Mouse (Mus musculus) embryonic fibroblast, embryonic 13.5 days (primary cell): ENCODE measurements around the gene Snx15. TPM values are rescaled to one million over a fixed set of nuclear protein-coding genes. Genes with fewer than 3 reads are reported as not detected.

ENCODE experiments used
- H3K27ac ChIP-seq: 2 replicates; pipeline ENCODE4 v1.5.1; 2012; ENCODE audit warnings: low read length, control low read depth, inconsistent platforms; ENCODE audit not compliant: insufficient read depth
- H3K4me1 ChIP-seq: 2 replicates; pipeline ENCODE4 v1.6.1; 2011; ENCODE audit warnings: low read length; ENCODE audit not compliant: control insufficient read depth, insufficient read depth
- H3K4me3 ChIP-seq: 2 replicates; pipeline ENCODE4 v1.5.1; 2011; ENCODE audit warnings: mild to moderate bottlenecking, control low read depth, low read length; ENCODE audit not compliant: insufficient read depth
- CTCF ChIP-seq: IDR thresholded peaks from 2 replicates; pipeline ENCODE4 v1.5.1; 2011; ENCODE audit warnings: mild to moderate bottlenecking, control low read depth, low read length, moderate library complexity, borderline replicate concordance; ENCODE audit not compliant: insufficient read depth
- POLR2A ChIP-seq: IDR thresholded peaks from 2 replicates; pipeline ENCODE4 v1.6.1; 2011; ENCODE audit warnings: low read depth, mild to moderate bottlenecking, control low read depth, low read length, moderate library complexity
- polyA plus RNA-seq: library from polyadenylated mRNA; stranded (reverse); fragments of >200 nt; gene quantifications from 2 replicates; pipeline ENCODE4 v1.2.4, GENCODE M21; 2011; ENCODE audit warnings: low read depth; ENCODE audit not compliant: missing spikeins, insufficient read length

Gene Snx15
- polyA plus RNA-seq, 1 experiment = 22.6 TPM

- H3K4me1 ChIP-seq = no peaks in the 10 kb centered on the region
- no peak for TF ChIP-seq CTCF
- no peak for TF ChIP-seq POLR2A
- no peak overlapping the region for H3K27ac ChIP-seq
- H3K4me3 ChIP-seq = no peak overlapping the region
Measured at GRCm38 (mm10) chr19:6123330-6123729, 4.8 kb downstream of the Snx15 start.

GRCm38 (mm10) chr19:6121761-6122160, 6.3 kb downstream of the Snx15 start:
- no peak overlapping the region for H3K4me3 ChIP-seq
- no peaks in the 10 kb centered on the region for H3K4me1 ChIP-seq
- TF ChIP-seq CTCF (no peak), POLR2A (no peak)
- no peak overlapping the region for H3K27ac ChIP-seq

GRCm38 (mm10) chr19:6118677-6119185, 9.4 kb downstream of the Snx15 start:
- Histone ChIP-seq H3K4me3 (peak overlapping the region; percentile 51), H3K27ac (peak overlapping the region; percentile 99), H3K4me1 (no peaks in the 10 kb centered on the region)
- peak; percentile 62; the same call in 1 of the 2 replicates for TF ChIP-seq POLR2A
- no peak for TF ChIP-seq CTCF

GRCm38 (mm10) chr19:6117986-6118676, 10.0 kb downstream of the Snx15 start, which contains the start of gene Sac3d1:
Gene Sac3d1, minus strand, starts transcription at chr19:6118650.
- peak within 1 kb of the TSS; percentile 99 for H3K27ac ChIP-seq
- peak within 1 kb of the TSS; percentile 88 for H3K4me3 ChIP-seq
- H3K4me1 ChIP-seq = no peaks in the 10 kb centered on the region
- TF ChIP-seq CTCF (no peak), POLR2A (peak; percentile 50)

- no peaks in the 10 kb centered on the region for H3K4me1 ChIP-seq
- H3K4me3 ChIP-seq = peak overlapping the region; percentile 88
- TF ChIP-seq CTCF (no peak), POLR2A (no peak)
- peak overlapping the region; percentile 99 for H3K27ac ChIP-seq
Measured at GRCm38 (mm10) chr19:6117346-6117985, 10.6 kb downstream of the Snx15 start.

GRCm38 (mm10) chr19:6116113-6116850, 11.8 kb downstream of the Snx15 start:
- no peak for TF ChIP-seq POLR2A
- TF ChIP-seq CTCF = no peak
- Histone ChIP-seq H3K4me3 (peak overlapping the region; percentile 88), H3K4me1 (no peaks in the 10 kb centered on the region), H3K27ac (no peak overlapping the region)

GRCm38 (mm10) chr19:6113116-6113515, 15.0 kb downstream of the Snx15 start:
- TF ChIP-seq POLR2A (no peak), CTCF (no peak)
- H3K4me3 ChIP-seq = no peak overlapping the region
- H3K4me1 ChIP-seq = no peaks in the 10 kb centered on the region
- H3K27ac ChIP-seq = no peak overlapping the region

GRCm38 (mm10) chr19:6105586-6105985, 22.5 kb downstream of the Snx15 start, which contains the start of gene Naaladl1:
Gene Naaladl1, plus strand, starts transcription at chr19:6105782.
- no peak within 1 kb of the TSS for H3K4me3 ChIP-seq
- TF ChIP-seq POLR2A (no peak), CTCF (no peak)
- no peak within 1 kb of the TSS for H3K27ac ChIP-seq
- H3K4me1 ChIP-seq = no peaks in the 10 kb centered on the region

- H3K4me3 ChIP-seq = no peak overlapping the region
- no peak for TF ChIP-seq POLR2A
- no peak for TF ChIP-seq CTCF
- H3K27ac ChIP-seq = no peak overlapping the region
- no peaks in the 10 kb centered on the region for H3K4me1 ChIP-seq
Measured at GRCm38 (mm10) chr19:6104476-6104875, 23.6 kb downstream of the Snx15 start.
